Mouse (Mus musculus) heart, adult 8-10 months (tissue): Measurements from ENCODE around the gene Gpr87. TPM values are rescaled to one million over a fixed set of nuclear protein-coding genes. Genes with fewer than 3 reads are reported as not detected.
"Not testable (repeated sequence)": the region's sequence is repeated elsewhere in the genome, so short reads cannot be mapped to it uniquely, and the experiment has no call there.

Experiments used
- DNase-seq: peaks from one replicate; pipeline ENCODE4 v3.0.0; 2022; ENCODE audit warnings: low spot score
- total RNA-seq, 4 experiments: library from RNA; stranded (reverse); gene quantifications; 2 replicates each; pipeline ENCODE4 v1.2.4; 2022

Gpr87 gene
- total RNA-seq, 4 experiments from 2014 or later, result not detected

DNA sequence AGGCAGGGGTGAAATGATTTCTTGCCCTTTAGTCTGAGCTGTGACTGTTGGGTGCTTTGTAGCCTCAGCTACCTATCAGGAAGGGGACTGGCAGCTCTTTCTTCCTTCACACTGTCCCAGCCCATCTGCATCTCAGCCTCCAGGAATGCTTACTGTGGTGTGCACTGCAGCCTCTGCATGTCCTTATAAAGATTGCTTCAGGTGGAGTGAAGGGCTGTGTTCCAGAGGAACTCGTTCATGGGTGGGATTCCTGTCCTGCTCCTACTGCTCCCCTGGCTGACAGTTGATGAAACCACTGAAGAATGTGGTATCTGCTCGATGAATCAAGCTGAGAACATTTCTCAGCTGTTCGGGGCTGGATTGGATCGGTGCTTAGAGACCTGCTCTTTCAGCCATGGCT lies 7.6 kb downstream of the Gpr87 start:
- DNase-seq, result no peak

DNA sequence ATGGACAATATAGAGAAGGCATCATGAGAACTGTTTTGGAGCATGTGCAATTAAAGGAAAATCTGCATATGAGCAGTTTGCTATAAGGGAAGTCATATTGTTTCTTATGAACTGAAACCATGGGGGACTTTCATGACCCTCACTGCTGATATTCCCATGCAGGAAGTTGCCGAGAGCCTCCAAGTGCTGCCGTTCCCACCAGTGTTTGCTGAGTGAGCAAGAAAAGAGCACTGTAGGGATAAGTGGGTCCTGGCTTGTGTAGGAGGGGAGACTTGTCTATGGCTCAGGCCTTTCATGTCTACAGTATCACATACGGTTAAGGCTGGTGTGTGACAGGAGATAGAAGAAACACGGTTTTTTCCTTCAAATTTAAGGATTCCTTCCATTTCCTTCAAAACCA lies 9.2 kb downstream of the Gpr87 start:
- DNase-seq, result no peak

DNA sequence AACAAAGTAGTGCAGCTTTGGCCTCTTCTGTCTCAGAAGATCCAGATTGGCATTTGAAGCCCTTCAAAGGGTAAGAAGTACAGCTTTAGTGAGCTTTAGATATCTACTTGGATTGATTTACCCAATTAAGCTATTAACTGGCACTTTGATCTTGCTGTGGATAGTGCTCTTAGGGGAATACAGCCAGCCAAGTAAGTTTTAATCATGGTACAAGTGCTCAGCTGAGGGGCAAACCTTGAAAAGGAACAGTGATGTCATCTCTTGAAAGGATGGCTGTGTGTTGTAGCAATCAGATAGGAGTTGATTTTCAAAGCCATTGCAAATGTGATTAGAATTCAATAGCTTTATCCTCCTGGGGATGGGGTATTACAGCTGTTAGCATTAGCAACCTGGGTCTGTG lies 12.8 kb downstream of the Gpr87 start:
- no peak for DNase-seq

DNA sequence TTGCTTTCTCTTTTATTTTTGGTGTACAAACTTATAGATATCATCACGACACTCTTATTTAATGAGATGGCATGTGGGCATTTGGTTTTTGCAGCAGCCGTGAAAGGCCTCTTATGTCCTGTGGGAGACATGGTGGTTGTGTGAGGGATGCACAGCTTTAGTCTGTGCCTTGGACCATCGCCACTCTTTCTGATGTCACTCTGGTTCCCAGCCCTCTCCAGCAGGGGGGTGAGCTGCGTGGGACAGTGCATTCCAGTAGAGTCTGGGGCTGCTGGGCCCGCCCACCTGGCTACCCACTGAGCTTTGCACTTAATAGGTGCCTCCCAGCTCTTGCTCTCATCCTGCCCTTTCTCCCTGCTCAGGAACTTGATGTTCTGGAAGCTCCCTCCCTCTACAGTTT lies 13.8 kb downstream of the Gpr87 start:
- DNase-seq, result no peak

DNA sequence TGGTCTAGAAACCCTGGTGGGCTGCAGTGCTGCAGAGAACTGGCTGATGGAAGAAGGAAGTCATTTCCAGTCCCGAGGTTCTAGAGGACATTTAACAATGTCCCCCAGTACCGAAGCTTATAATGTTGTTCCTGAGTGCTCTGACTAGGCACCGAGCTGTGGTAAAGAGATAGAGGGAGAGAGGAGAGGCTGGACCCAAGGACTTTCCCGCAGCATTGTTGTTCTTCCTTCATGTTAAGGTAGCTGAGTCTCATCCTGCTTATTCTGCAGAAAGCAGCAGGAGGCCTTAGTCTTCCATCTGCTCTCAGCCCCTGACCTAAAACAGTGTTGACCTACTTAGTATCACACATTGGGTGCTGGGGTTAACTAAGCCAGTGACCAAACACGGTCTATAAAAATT lies 18.0 kb downstream of the Gpr87 start:
- no peak for DNase-seq

DNA sequence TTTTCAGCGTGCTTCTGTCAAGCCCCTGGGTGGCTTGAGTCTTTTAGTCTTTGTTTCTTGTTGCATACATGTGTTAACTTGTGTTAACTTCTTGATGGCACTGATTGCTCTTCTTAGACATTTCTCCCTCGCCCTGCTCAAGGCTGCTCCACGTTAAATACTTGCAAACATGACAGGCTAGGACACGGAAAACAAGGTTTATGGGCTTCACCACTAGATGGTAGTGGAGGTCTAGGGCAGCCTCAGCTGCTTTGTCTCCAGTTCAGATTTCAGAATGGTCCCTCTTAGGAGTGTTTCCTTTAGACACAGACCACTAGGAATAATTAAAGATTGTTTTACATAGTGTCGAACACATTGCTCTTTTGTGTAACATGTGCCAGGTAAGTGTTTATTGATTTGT lies 19.7 kb downstream of the Gpr87 start:
- peak; percentile 42 for DNase-seq

DNA sequence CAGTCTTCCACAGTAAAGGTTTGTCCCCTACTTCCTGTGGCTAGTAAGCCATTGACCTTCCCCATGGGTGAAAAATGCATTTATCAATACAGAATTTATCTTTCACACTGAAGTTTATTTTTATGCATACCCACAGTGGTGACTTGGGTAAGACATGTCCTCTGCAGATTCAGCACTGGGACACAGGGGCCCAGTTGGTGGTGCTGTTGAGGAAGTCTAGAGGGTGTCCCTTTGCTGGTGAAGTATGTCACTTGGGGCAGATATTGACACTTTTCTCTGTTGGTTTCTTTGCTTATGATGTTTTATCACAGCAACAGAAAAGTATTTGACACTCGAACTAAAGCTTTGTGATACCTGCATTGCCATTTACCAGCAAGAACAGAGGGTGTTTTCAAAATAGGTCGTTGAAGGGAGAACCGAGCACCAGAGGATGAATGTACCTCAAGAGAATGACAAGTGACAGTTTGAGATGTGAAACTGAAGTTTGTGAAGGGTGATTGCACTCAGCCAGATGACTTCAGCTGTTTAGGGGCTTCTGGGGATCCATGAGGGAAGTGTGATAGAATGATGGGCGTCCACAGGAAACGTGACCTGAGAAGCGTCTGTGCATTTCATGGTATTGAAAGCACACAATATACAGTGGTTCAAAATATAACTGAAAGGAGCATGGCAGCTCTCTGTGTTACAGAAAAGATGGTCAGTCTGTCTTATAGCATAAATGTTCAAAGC lies 20.3 kb downstream of the Gpr87 start:
- no peak for DNase-seq

DNA sequence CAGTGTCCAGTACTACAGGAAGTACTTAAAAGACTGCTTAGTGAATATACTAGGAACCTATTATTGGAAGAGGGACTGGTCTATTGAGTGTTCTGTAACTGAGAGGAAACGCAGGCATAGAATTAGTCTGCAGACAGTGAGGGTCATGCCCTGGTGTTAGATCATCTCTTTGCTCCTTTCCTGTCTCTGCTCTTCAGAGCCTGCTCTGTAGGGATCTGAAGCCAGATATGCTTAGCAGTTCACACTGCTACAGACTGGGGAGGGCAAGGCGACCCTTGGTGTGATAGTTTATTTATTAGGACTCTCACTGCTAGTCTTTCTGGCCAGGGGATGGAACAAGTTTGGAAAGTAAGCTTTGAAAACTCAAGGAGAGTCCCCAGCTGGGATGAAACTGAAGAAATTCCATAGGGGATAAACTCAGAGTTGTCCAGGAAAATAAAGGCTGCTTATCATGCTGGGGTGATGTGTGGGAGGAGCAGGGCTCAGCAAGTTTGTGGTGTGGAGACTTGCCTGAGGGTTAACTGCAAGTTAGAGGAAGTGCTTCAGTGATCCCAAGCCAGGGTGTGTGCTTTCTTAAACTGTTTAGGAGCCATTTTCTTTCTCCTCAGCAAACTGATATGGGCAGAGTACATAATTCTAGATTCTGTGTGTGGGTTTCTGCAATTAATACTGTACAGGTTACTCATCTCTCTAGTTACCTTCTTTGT lies 24.8 kb downstream of the Gpr87 start:
- no peak for DNase-seq

DNA sequence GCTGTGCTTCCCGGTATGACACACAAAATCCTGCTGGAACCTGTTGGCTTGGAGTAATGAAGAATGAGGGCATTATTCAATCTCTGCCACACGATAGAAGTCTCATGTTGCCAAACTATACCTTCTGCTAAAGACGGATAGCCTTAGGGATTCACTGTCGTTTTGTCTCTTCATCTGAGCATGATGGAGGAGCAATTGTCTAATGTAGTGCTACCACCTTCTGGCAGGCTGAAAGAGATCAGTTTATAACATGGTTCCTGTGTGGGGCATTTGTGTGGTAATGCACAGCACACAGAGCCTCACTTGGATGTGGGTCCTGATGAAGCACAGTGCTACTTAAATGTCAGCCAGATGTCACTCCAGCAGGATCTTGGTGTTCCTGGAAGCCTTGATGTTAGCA lies 25.7 kb downstream of the Gpr87 start:
- no peak for DNase-seq

DNA sequence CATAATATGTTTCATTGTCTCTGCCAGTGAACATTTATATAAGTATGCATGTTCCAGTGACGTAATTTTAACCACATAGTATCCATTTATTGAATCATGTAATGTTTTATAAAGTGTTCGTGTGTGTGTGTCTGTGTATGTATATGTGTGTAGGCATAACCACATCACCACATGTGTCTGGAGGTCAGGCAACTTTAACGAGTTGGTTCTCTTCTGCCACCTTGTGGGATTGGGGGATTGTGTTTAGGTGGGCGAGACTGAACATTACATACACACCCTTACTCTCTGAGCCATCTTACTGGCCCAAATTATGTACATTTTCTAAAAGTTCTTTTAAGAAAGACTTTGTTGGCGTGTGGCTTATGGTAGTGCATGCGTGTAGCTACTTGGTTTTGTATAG lies 26.4 kb downstream of the Gpr87 start:
- no peak for DNase-seq

DNA sequence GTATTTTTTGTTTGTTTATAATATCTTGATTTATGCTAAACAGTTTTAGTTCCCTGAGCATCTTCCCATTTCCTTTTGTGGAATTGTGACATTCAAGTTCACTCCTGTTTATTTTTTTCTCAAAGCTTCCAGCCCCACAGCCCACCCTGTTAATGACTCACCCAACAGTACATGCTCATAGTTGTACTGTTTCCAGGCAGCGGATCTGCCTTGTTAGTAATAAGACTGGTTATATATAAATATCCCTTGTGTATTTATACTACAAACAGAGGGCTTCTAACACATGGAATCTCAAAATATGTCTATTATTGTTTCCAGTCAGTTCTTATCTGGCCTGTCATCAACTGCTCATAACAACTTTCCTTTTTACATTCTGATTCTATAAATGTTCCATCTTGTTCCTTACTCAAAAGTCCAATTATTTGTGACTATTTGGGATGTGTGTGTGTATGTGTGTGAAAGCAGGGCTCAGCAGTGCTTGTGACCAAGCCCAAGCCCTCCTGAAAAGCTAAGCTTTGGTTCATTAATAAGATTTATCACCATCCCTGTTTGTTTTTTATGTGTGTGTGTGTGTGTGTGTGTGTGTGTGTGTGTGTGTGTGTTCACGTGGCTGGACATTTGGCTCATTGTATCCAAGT lies 27.4 kb downstream of the Gpr87 start:
- no peak for DNase-seq

DNA sequence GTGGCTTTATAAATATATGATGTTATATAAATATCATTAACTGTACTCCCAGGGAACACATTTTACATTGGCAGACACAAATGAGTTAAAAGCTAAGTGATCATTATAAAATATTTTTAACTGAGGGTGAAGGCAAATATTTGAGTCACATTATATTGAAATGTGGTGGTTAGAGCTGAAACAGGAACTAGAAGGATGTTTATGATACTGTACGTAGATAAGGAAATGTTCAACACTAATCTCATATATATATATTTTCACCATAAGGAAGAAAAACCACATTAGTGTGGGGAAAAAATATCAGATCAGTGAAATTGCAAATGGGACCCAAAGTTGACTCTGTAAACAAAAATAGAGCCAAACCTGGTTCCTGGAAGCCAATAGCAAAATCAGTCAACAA lies 34.4 kb downstream of the Gpr87 start:
- no peak for DNase-seq

DNA sequence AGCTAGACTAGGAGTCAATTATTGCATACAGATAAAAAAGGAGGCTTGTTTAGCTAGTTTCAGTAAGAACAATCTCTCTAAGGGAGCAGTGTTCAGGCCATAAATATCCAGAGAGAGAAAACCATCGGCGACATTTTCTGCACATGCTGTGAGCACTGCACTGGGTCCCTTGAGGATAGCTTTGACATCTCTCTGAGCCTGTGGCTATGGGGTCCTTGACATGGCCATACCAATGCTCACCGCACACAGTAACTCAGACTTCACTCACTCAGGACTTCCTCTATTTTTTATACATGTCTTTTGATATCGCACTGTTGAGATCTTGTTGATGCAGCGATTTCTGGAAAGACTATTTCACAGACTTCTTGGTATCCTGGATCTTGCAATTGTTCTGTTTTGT lies 37.9 kb downstream of the Gpr87 start:
- DNase-seq, result no peak

DNA sequence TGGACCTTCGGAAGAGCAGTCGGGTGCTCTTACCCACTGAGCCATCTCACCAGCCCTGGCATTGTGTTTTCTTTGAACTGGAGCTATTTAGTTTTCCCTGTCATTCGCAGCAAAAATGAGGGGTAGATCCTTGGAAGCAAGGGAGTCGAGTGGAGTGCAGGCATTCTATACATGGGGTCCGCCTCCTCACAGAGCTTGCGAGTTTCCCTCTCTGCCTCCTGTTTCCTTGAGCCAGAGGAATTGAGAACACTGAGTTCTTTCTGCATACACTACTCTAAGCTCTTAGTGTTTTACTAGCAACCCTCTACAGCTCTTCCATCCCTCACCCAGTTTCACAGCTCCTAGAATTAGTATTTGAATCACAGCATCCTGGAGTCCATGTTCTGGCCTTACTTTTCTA lies 39.5 kb downstream of the Gpr87 start:
- no peak for DNase-seq

DNA sequence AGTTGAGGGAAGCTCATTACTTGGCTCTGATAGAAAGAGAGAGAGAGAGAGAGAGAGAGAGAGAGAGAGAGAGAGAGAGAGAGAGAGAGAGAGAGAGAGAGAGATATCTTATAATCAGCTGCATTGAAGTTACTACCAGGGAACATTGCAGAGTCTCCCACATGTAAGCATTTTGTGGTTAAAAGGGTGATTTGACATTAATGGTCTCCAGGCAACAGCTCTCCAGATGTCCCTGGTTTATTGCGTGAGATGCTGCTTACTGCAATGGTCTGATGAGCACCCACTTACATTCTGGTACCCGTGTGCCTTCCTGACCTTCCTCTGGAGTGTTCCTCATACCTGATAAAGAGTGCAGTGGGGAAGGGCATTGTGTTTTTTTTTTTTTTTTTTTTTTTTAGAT lies 40.0 kb downstream of the Gpr87 start:
- no peak for DNase-seq

DNA sequence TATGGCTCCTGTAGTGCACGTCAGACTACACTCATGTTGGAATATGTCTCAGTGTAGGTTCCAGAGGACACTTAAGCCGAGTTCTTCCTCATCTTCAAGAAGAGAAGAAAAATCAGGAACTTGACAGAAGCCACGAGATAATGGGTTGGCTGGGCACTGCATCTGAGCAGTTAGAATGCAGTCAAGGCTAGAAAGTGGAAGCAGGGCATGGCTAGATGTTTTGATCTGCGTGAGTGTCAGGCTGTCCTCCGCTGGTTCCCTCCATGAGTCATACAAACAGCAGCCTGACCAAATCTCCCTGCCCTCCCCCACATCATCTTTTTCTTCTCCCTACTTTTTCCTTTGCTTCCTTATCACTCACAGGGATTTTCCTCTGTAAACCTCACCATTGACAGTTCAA lies 41.5 kb downstream of the Gpr87 start, which contains the start of gene P2ry14:
TSS of gene P2ry14 (minus strand) at position 195 of the 400 bp plus-strand sequence.
- no peak for DNase-seq

DNA sequence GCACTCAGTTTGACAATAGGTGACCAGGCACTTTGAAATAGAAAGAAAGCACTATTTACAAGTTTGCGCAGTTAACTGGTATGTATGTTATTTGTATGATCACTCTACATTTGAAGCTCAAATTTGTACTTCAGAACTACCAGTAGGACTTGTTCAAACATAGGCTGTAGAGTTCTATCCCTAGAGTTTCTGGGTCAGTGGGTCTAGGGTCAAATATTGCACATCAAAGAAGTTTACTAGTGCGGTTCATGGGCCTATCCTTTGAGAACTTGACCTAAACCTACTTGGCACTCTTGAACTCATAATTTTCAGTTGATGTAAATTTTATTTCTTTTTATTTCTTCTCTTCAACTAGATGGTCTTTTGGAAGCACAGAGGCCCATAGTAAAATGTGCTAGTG lies 44.3 kb downstream of the Gpr87 start:
- DNase-seq, result no peak

DNA sequence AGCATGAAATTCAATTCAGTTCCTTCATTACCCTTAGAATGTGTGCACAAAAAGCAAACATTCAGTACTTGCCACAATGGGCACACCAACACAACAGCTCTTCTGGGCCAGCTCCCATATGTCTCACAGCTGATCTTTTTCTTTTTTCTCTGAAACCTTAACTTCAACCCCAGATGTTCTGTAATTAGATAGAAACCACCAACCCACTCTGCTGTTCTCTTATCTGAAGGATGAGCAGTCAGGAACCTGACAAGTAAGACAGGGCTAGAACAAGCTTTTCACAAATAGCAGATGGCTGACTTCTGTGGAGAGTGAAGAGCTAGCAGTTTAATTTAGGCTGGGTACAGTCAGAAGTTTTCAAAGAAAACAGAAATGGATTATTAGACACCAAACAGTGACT lies 45.3 kb downstream of the Gpr87 start:
- no peak for DNase-seq

DNA sequence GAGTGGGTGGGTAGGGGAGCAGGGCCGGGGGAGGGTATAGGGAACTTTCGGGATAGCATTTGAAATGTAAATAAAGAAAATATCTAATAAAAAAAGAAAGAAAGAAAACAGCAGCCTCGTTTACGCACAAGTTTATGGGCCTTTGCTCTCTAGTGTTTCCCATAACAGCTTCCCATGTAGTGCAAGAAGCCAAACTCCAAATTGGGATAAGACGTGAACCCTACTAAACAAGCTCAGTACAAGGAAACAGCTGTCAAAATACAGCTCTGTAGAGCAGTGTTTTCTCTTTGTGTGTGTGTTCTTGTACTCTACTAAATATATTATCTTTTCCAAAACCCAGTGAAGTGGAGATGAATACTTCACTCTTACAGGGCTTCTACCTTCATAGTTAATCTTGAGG lies 49.7 kb downstream of the Gpr87 start:
- no peak for DNase-seq

DNA sequence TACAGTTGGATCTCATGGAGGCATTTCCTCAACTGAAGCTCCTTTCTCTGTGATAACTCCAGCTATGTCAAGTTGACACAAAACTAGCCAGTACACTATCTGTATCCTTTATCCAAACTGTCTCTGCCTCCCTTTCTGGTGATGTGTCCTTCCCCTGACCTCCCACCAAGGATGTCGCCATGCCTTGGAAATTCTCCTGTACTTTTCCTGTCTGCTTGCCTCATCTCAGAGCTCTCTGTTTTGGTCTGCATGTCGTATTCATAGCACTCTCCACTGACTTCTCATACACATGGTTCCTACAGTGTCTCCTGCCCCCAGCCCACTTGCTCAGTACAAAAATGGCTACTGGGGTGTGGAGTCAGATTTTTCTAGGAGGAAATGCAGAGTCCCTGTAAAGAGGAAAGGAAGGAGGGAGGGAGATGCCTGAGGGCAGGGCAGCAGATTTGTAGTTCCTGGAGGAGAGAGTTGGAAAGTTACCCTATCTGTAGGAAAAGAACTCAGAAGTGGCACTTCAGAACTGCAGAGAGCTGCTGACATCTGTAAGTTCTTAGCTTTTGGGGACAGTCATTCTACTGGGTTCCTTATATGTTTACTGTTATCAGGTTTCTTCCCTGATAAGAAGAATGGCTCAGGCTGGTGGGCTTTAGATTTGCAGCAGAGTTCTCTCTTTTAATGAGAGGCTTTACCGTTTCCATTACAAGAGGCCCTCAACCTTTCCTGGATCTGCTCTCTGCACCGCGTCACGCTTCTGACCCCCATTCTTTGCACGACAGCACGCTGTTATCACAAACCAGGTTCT lies 53.2 kb downstream of the Gpr87 start:
- DNase-seq, result no peak

DNA sequence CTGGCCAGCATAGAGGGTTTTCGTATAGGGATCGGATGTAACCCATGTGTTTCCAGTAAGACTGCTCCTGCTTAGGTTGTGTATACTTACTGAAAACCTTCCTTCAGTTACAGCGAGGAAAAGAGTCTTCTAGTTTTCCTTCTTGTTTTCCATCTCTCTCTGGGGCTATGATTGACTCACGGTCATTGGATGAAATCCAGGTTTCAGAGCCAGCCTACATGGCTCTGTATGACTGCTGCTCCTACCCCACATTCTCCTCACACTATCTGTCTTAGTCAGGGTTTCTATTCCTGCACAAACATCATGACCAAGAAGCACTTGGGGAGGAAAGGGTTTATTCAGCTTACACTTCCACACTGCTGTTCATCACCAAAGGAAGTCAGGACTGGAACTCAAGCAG lies 54.0 kb downstream of the Gpr87 start:
- DNase-seq, result not testable (repeated sequence)

DNA sequence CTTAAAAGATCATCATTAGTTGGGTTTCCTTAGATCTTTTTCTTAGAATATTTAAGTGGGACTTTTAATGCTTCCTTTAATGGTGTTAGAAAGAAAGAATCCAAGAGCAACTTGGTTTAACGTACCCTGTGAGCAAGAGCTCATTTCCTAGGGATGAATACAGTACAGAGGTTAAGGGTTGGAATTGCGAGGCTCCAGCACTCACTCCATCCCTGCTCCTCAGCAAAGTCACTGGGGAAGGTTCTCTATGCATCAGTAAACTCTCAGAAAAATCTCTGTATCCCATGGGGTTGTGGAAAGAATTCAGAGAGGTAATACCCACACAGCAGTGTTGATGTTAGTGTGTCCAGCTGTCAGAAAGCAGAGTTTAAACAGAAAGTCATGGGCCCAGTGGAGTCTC lies 54.8 kb downstream of the Gpr87 start:
- DNase-seq, result no peak
